Comparison of ENCODE assay signal across 30 mouse cellular contexts in genomic region chr1:172116948-172117347, GRCm38 (mm10). TPM values are rescaled to one million over a fixed set of nuclear protein-coding genes. Genes with fewer than 3 reads are reported as not detected.
"Had no signal": no experiment of that assay in that cellular context is flagged by ENCODE, and none has a peak within 500 bp of the region (broad histone marks: within the 10 kb centered on the region; RNA-seq: fewer than 3 reads in every experiment).

No protein-coding gene starts in this region.

- H3K9ac ChIP-seq: liver, embryonic 13.5 days; midbrain, embryonic 13.5 days had no signal

- H3K4me3 ChIP-seq: left cerebral cortex, adult 2 months; liver, embryonic 13.5 days; midbrain, embryonic 10.5 days; midbrain, embryonic 13.5 days had no signal

- H3K9me3 ChIP-seq: liver, embryonic 13.5 days; midbrain, embryonic 10.5 days; midbrain, embryonic 13.5 days had no signal

- H3K27me3 ChIP-seq: liver, embryonic 13.5 days; midbrain, embryonic 13.5 days had no signal

- H3K4me2 ChIP-seq: liver, embryonic 13.5 days; midbrain, embryonic 13.5 days had no signal

- ATAC-seq: hindbrain, postnatal 0 days; inflammation-experienced regulatory T-cells, adult 6 months; intestine, embryonic 16.5 days; midbrain, embryonic 13.5 days; midbrain, embryonic 16.5 days had no signal

- H3K27ac ChIP-seq: hindbrain, postnatal 0 days; left cerebral cortex, adult 2 months; liver, embryonic 13.5 days; midbrain, embryonic 10.5 days; midbrain, embryonic 13.5 days; stomach, postnatal 0 days had no signal

- DNase-seq: kidney, adult 18-20 months; kidney, adult 9 months; kidney, postnatal 14 days; kidney, postnatal 4 days; liver, embryonic 13.5 days; lung, adult 2 months; lung, postnatal 14 days; lung, postnatal 4 days; retina, postnatal 1 day; right cerebral cortex, postnatal 14 days; thymus, postnatal 25 days had no signal

- H3K4me1 ChIP-seq: liver, embryonic 13.5 days; midbrain, embryonic 10.5 days; midbrain, embryonic 13.5 days had no signal

RNA-seq across cellular contexts. Expression of gene Nhlh1, which starts 59.6 kb away (rescaled TPM):
- total RNA-seq: liver, adult 2 months; megakaryocyte progenitor cell, adult 5-6 weeks; monocyte, adult 5-6 weeks; neutrophil, adult 5-6 weeks had no signal
- polyA plus RNA-seq: inflammation-experienced regulatory T-cells, adult 6 months; kidney, embryonic 16.5 days; limb, embryonic 11.5 days; liver, adult 2 months; liver, embryonic 13.5 days; liver, embryonic 16.5 days; lung, embryonic 16.5 days; spleen, adult 2 months; stomach, embryonic 14.5 days; stomach, postnatal 0 days; thymus, postnatal 0 days had no signal
